Mouse (Mus musculus) heart, adult 11 months (tissue): ENCODE data around the gene B230219D22Rik.
"Not testable (repeated sequence)": the region's sequence is repeated elsewhere in the genome, so short reads cannot be mapped to it uniquely, and the experiment has no call there.

ENCODE experiments used
- DNase-seq: peaks from one replicate; pipeline ENCODE4 v3.0.0; 2022

The B230219D22Rik gene

GRCm38 (mm10) chr13:55692535-55693242, at the start of gene B230219D22Rik:
Gene B230219D22Rik, plus strand, starts transcription at chr13:55693124.
- DNase-seq = peak; percentile 99

GRCm38 (mm10) chr13:55644525-55644924, 48.4 kb upstream of the B230219D22Rik start:
- no peak for DNase-seq

- DNase-seq = no peak
Observed at GRCm38 (mm10) chr13:55650098-55650497, 42.8 kb upstream of the B230219D22Rik start.

DNA sequence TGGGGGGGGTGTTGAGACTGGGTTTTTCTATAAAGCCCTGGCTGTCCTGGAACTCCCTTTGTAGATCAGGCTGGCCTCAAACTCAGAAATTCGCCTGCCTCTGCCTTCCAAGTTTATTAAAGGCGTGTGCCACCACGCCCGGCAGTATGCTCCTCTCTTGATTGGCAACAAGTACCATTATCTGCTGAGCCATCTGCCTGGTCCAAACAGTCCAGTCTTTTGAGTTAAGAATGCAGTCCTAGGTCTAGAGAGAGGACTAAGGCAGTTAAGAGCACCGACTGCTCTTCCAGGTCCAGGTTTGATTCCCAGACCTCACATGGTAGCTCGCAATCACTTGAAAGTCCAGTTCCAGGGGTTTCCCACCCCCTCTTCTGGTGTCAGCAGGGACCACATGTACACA, 41.9 kb upstream of the B230219D22Rik start:
- no peak for DNase-seq

- DNase-seq = no peak
Observed at GRCm38 (mm10) chr13:55668550-55668949, 24.4 kb upstream of the B230219D22Rik start.

DNA sequence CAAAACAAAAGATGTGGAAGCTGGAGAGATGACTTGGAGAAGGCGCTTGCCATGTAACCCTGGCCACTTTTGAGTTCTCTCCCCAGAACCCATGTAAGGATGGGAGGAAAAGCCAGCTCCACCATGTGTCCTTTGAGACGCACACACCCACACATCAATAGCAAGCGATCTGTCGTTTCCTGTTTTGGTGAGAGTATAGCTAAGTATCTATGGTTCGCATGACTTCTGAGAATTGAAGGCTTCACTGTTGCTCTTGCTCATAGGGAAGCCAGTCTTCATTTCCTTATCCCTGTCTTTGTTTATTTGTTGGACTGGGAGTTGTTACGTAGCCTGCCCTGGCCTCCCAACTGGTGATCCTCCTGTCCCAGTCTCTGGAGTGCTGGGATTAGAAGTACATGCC, 20.2 kb upstream of the B230219D22Rik start:
- no peak for DNase-seq

- DNase-seq = no peak
Observed at GRCm38 (mm10) chr13:55677364-55677763, 15.6 kb upstream of the B230219D22Rik start.

GRCm38 (mm10) chr13:55682201-55682600, 10.7 kb upstream of the B230219D22Rik start:
- DNase-seq = no peak

GRCm38 (mm10) chr13:55683581-55683980, 9.3 kb upstream of the B230219D22Rik start:
- DNase-seq = no peak

DNA sequence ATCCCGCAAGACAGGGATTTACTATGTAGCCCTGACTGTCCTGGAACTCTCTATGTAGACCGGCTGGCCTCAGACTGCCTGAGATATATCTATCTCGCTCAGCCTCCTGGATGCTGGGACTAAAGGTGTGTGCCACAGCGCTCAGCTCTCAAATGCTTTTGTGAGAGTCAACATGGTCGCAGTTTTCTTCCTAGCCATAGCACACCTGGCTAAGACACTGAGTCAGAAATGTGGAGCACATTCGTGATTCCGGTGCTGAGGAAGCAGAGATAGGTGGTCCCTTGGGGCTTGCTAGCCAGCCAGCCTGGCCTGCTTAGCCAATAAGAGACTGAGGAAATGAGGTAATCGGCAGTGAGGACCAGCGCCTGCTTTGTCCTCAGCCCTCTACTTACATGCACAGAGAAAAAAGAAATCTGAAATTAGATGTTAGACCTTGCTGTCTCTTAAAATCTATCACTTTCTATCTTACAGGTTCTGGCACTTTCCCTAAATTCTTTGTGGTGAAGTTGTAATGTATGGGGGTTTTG, 6.8 kb upstream of the B230219D22Rik start:
- DNase-seq = no peak

DNA sequence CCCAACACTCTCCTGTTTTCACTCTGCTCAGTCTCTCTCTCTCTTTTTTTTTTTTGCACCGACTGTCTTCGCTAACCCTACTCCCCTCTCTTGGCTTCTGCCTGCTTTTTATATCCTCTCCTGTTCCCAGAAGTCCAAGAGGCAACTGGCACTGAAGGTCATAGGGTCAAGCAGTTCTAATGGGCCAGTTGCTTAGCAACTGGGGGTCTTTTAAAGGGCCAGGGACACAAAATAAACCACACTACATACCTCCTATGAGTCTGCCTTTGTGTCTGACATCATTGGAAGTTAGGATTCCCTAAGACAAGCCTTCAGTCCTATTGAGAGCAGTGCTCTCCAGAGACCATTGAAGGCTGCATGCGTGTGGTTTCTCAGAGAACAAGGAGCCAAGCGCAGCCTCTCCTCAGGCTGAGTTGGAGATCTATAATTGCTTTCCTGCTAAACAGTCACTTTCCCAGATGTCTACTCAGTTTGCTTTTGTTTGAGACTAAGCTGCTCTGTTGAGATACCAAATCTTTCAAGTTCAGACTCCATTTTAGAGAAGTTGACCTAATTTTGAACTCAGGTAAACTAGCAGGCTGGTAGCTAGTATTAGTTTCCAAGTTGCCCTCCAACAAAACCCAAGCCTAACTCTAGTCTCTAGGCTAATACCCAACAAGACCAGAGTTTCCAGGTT, 4.9 kb upstream of the B230219D22Rik start:
- no peak for DNase-seq

GRCm38 (mm10) chr13:55693243-55693721, 358 bp downstream of the B230219D22Rik start:
- no peak for DNase-seq

GRCm38 (mm10) chr13:55694110-55694509, 1.2 kb downstream of the B230219D22Rik start:
- no peak for DNase-seq

DNA sequence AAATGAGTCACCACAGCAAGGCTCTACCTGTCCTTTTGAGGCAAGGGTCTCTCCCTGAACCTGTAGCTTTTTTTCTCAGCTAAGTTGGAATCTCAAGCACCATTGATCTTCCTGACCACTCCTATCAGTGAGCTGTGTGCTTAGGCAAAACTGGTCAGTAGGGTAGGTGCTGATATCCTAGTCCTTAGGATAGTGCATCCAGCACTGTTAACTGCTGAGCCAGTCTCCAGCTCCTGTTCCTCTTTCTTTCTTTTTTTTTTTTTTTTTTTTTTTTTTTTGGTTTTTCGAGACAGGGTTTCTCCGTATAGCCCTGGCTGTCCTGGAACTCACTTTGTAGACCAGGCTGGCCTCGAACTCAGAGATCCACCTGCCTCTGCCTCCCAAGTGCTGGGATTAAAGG, 3.1 kb downstream of the B230219D22Rik start:
- DNase-seq = not testable (repeated sequence)

DNA sequence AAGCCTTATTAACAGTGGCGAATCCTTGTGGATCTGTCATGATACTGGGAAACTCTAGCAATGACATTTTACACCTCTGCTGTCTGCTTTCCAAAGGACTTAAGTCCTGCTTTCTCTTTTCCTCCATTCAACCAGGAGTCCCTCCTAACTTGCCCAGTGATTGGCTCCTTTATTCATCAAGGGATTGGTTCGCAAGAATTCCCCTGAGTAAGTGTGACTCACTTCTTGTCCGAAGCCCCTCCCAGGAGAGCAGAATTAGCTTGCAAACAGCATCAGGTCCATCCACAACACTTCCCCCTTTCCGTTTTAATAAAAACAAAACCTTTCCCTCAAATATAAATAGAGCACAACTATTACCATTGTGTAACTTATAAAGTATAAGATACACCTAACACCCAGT, 11.4 kb downstream of the B230219D22Rik start:
- DNase-seq = no peak

DNA sequence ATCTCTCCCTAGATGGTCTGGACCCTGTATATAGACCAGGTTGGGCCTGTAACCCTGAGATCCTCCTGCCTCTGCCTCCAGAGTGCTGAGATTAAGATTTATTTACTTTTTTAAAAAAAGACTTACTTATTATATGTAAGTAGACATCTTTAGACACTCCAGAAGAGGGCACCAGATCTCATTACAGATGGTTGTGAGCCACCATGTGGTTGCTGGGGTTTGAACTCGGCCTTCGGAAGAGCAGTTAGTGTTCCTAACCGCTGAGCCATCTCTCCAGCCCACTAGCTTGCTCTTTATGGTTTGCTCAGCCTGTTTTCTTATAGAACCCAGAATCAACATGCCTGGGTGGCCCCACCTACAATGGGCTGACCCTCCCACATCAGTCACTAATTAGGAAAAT, 19.9 kb downstream of the B230219D22Rik start:
- no peak for DNase-seq

GRCm38 (mm10) chr13:55714501-55715166, 21.7 kb downstream of the B230219D22Rik start, which contains the start of gene Txndc15:
Gene Txndc15, plus strand, starts transcription at chr13:55714650.
- DNase-seq = peak; percentile 99

GRCm38 (mm10) chr13:55715167-55715512, 22.2 kb downstream of the B230219D22Rik start:
- DNase-seq = no peak

DNA sequence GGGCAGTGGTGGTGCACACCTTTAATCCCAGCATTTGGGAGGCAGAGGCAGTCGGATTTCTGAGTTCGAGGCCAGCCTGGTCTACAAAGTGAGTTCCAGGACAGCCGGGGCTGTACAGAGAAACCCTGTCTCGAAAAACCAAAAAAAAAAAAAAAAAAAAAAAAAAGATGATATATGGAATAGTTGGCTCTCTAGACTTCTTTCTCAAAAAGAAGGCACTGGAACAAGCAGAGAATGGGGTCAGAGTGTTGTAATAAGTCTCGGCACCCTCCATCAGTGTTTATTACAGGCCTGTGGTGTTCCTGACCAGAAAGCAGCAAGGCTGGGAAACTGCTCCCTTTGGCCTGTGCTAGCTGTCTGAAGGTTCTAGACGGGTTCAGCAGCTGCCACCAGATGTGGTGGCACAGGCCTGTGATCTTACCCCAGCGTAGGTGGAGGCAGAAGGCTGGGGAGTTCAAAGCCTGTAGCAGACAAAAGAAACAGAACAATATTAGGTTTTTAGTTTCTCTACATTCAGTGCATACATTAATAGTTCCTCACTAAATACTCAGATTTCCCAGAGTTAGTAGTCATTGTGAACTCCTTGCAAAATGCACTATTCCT, 23.1 kb downstream of the B230219D22Rik start:
- DNase-seq = no peak

GRCm38 (mm10) chr13:55721516-55721915, 28.6 kb downstream of the B230219D22Rik start:
- DNase-seq = no peak

- no peak for DNase-seq
Observed at GRCm38 (mm10) chr13:55721995-55722394, 29.1 kb downstream of the B230219D22Rik start.

DNA sequence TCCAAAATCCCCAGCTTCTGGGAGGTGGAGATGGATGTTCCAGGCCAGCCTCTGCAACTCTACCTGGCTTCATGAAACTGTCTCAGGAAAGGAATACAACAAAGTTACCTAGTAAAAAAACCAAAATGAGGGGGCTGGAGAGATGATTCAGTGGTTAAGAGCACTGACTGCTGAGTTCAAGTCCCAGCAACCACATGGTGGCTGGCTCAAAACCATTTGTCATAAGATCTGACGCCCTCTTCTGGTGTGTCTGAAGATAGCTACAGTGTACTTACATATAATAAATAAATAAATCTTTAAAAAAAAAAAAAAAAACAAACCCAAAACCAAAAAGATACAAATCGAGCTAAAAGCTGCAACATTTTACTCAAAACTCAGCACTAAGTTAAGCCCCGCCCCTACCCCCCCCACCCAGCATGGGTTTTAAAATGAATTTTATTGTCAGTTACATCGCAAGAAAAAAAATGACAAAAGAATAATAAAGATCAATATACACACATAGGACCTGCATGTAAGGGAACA, 33.7 kb downstream of the B230219D22Rik start:
- DNase-seq = no peak
